Mouse (Mus musculus) gastrocnemius, postnatal 25 days (tissue): ENCODE data around the gene Gpc6. TPM values are rescaled to one million over a fixed set of nuclear protein-coding genes. Genes with fewer than 3 reads are reported as not detected.

ENCODE experiments used
- DNase-seq: peaks from one replicate; pipeline ENCODE4 v3.0.0; 2022
- total RNA-seq, 2 experiments: library from RNA; stranded (reverse); gene quantifications; 1 replicate in 1 of 2; 2 replicates in 1 of 2; pipeline ENCODE4 v1.2.3; 2021

Gene Gpc6
- total RNA-seq, 2 experiments from 2014 or later = 3.1 to 3.5 TPM

DNA sequence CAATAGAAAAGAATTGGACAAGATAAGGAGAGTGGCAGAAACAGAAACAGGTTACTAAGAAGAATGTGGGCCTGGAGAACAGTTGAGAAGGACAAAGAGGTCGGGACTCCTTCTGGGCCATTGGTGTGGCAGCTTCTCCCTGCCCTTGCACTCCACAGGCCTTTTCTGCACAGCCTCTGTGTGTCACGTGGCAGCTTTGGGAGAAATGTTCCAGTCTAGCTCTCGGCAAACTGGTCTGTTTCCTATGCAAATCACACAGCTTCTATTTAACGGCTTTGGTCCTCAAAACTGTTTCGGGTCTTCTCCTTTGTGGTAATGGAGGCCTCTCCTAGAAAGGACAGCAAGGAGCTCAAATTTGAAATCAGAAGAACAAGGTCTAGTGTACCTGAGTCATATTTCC, 871.5 kb downstream of the Gpc6 start:
- no peak for DNase-seq

DNA sequence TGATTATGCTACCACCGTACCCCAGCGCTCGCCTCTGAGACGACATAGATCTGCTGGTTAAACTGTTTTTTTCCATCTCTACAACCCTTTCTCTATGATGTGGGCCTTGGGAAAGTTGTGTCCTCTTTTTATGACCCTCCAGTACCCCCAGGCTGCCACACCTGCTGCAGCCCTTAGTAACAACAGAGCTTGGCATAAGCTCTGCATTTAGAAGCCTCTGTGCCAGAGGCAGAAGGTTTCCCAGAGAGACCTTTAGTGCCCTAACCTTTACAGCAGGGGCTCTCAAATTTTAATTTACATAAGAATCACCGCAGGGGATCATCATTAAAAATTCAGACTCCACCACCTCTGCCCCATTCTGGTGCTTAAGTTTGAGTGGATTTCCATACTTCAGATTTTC, 875.3 kb downstream of the Gpc6 start:
- DNase-seq = no peak

GRCm38 (mm10) chr14:117807846-117808245, 882.7 kb downstream of the Gpc6 start:
- no peak for DNase-seq

GRCm38 (mm10) chr14:117808326-117808725, 883.2 kb downstream of the Gpc6 start:
- DNase-seq = no peak

GRCm38 (mm10) chr14:117810321-117811270, 885.5 kb downstream of the Gpc6 start:
- no peak for DNase-seq

- no peak for DNase-seq
Observed at GRCm38 (mm10) chr14:117813473-117813872, 888.4 kb downstream of the Gpc6 start.

GRCm38 (mm10) chr14:117816008-117816407, 890.9 kb downstream of the Gpc6 start:
- DNase-seq = no peak

GRCm38 (mm10) chr14:117816706-117817105, 891.6 kb downstream of the Gpc6 start:
- no peak for DNase-seq

GRCm38 (mm10) chr14:117817196-117817595, 892.1 kb downstream of the Gpc6 start:
- DNase-seq = no peak

DNA sequence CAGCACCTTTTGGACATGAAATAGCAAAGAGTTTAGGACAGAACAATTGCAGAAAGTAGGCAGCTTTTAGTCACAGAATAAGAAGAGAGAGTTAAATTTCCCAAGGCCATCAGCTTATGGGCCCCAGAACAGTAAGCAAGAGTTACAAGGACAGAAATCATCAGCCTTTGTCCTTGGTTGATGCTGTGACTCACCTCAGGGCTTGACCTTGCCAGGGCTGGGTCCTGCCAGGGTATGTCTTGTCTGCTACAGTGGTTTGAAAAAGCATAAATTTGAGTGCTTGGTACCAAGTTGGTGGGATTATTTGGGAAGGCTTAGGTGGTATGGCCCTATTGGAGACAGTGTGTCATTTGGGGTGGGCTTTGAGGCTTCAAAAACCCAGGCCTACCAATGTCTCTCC, 899.4 kb downstream of the Gpc6 start:
- DNase-seq = no peak

- no peak for DNase-seq
Observed at GRCm38 (mm10) chr14:117826294-117827046, 901.4 kb downstream of the Gpc6 start.

DNA sequence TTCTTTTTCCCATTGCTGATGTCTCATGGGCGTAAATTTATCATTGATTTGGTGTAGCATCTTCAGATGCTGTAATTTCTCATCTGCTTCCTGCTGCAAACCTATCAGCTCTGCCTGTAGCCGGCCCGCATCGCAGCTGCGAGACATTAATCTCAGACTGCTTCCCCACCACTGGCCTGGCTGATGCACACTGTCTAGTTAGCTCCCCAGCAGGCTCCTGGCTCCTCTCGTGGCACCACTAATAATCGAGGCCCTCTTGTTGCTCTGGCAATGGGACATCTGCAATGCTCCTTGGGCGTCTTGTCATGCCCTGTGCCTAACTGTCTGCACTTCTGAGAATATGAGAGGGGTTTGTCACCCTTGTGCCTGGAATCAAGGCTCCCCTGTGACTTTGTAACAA, 906.2 kb downstream of the Gpc6 start:
- no peak for DNase-seq

DNA sequence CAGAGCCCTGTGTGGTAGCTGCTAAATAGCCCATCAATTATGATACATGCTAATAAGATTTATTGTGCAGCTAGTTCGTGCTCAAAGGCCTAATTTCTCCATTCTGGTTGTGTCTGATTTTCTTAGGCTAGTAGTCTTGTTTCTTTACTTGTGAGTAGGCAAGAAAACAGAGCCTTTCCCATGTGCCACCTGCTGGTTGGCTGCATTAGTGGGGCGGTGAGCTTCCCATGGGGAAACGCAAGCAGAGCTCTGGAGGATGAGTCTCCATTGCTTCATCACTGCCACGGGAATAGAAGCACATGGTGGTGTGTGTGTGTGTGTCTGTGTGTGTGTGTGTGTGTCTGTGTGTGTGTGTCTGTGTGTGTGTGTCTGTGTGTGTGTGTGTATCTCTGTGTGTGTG, 906.6 kb downstream of the Gpc6 start:
- DNase-seq = no peak

DNA sequence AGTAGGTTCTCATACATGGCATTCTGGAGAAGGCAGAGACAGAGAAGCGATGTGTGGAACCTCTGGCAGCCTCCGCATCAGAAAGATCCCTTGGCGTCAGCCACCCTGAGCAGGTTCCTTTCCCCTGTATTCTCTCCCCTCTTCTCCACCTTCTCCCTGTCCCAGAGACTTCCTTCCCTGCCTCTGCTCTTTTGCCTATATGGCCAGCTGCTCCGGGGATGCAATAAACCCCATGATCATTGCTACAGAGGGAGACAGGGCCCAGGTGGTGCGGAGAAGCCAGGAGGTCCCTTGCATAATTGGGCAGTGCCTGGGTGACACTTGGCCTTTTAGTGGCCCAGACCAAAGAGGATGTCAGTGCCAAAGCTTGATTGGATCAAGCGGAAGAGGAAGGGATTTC, 910.4 kb downstream of the Gpc6 start:
- DNase-seq = no peak

GRCm38 (mm10) chr14:117837021-117837420, 911.9 kb downstream of the Gpc6 start:
- no peak for DNase-seq

GRCm38 (mm10) chr14:117837715-117838114, 912.6 kb downstream of the Gpc6 start:
- DNase-seq = no peak

- DNase-seq = no peak
Observed at GRCm38 (mm10) chr14:117841211-117841610, 916.1 kb downstream of the Gpc6 start.

DNA sequence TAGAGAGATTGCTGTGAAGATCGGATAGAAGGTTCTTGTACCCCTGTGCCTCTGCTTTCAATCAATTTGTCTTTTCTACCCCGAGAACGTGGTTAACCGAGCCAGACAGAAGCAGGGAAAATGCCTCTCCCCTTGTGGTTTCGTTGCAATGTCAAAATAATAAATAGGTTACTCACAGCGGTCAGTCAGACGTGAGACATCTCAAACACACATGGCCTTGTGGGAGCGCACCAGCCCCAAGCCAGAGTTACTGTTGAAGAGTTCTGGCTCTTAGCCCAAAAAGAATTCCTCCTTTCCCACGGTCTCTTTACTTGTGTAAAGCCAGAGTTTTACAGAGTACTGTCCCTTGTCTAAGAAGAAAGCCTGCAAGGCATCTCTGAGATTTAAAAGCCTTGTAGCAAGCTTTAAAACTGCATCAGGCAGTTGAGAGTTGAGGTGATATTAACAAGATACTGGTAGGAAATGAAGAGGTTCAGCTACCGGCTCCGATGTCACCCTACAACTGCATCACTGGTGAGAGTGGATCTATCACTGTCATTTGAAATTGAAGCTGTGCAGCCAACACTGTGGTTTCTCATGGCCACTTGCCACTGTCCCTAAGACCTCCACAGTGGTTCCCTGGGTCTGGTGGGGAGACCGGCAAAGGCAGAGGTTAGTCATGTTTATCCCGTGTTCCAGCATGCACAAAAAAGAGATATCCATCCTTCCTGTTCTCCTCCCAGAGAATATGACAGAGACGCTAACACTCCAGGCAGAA, 916.9 kb downstream of the Gpc6 start:
- DNase-seq = no peak

DNA sequence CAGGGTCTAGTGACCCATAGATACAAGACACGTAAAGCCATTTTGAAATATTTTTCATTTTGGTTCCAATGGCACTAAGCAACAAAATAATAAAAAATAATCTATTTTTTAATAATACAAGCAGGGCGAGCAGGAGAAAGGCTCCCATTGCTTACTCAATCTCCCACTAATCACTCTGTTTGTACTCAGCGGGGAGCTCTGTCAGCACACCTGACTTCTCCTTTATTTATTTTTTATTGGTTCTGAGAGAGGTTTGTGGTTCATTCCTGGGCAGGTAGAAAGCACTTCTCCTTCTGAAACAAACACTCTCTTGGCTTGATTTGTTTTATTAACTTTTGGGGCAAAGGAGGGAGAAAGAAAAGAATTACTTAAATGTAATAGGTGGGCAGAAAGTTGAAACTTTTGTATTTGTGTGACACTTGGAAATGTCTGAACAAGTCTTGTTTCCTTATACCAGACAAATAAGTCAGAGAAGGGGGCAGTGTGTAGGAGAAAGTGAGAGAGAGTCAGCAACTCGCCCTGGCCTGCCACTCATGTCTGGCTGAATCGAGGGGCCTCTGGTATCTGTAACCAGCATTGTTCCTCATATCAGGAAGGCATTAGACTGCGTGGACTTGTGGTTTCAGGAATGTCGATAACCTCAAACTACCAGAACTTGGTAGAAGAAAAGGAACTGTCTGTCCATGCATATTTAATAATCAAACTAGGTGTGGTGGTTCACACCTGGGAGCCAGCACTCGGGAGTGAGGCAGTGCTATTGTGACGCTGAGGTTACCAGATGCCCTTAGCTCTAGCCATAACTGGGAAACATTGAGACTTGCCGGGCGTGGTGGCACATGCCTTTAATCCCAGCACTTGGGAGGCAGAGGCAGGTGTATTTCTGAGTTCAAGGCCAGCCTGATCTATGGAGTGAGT, 924.7 kb downstream of the Gpc6 start:
- no peak for DNase-seq

- DNase-seq = no peak
Observed at GRCm38 (mm10) chr14:117852266-117852665, 927.2 kb downstream of the Gpc6 start.

DNA sequence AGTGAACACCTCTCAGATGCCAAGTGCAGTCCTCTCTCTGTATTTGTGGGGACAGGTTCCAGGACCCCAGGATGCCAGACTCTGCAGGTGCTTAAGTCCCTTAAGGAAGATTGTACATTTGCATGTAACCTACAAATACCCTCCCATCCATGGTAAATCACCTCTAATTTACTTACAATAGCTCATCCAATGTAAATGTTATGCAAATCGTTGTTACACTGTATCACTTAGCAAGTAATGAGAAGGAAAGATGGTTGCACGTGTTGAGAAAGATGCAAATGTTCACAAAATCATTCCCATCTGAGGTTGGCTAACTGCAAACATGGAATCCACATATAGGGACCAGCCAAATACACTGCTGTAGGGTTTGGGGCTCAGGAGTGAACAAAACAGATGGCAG, 927.7 kb downstream of the Gpc6 start:
- DNase-seq = no peak
